Mouse (Mus musculus) adrenal gland, postnatal 36 days (tissue): ENCODE measurements around the gene Dock1. TPM values are rescaled to one million over a fixed set of nuclear protein-coding genes. Genes with fewer than 3 reads are reported as not detected.
A peak's percentile ranks its signal among the peaks of the same experiment; 100 is the strongest.

Experiments used
- DNase-seq, 2 experiments: peaks; one replicate each; pipeline ENCODE4 v3.0.0; 2021; ENCODE audit warnings: mixed read lengths in 1 of 2
- total RNA-seq, 2 experiments: library from RNA; stranded (reverse); gene quantifications; 2 replicates each; pipeline ENCODE4 v1.2.3; 2021

Dock1 gene
- total RNA-seq, 2 experiments from 2014 or later: 148 to 181 TPM

DNA sequence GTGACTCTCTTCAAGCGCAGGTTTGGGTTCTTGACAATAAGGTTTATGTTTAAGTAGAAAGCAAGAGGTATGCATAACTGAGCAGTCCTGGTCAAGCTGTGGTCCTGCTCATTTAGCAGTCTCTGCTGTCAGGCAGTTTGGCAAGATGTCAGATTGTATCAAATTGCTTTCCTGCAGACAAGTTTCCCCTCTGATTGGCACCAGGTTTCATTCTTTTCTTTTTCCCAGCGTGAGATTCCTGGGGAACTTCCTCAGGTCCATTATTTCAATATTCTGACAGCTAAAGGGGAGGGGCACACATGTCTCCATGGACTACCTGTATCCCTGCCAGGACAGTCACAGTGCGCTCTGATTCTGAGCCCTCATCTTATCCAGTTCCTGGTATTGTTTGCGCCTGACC lies 153.4 kb downstream of the Dock1 start:
- DNase-seq: no peak

DNA sequence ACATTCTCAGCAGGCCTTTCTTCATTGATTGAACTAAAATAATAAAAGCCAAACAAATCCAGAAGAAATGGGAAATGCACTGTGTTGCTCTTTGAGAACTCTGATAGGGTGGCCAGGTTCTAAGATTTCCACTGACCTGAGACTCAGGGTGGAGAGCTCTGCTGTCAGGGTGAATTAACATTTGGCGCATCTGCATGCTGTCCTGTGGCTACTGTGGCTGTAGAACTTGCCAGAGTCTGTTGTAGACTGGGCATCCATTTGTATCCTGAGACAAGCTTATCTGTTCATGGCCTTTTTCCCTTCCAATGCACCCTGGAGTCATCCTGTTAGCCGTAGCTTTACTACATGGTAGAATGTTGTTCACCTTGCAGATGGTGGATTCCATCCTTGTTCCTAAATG lies 169.6 kb downstream of the Dock1 start:
- DNase-seq: no peak

DNA sequence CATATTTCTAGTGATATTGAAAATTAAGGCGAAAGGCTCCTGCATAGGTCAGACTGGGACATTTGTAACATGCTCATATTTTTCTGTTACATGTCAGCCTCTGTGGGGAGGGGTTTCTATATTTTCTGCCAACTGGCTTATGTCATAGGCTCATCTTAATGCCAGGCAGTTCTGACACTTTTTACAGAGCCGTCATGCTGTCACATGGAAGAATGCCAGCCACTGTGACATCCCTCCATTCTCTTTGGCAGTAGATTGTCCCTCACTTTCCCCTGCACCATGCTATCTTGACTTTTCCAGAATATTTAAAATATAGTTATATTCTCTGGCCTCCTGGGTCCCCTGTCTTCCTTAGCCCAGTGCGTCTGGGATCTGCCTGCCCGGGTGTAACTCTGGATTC lies 172.3 kb downstream of the Dock1 start:
- DNase-seq: no peak

DNA sequence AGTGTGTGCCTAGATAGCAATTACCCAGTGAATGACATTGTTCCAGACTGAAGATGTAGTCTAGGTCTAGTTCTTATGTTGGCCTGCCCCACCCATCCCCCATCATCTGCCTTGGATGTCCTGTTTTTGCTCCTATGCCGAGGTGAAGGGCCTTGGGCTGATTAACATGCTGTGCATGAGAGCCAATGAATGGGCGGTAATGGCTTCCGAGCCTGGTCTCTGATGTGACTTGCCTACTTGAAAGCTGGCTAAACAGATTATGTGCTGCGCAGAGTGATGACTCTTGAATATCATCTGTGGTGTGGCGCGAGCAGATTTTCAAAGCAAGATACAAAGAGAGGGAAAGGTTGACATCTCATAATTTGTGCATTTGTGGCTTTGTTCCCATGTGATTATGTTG lies 191.5 kb downstream of the Dock1 start:
- no peak for DNase-seq

DNA sequence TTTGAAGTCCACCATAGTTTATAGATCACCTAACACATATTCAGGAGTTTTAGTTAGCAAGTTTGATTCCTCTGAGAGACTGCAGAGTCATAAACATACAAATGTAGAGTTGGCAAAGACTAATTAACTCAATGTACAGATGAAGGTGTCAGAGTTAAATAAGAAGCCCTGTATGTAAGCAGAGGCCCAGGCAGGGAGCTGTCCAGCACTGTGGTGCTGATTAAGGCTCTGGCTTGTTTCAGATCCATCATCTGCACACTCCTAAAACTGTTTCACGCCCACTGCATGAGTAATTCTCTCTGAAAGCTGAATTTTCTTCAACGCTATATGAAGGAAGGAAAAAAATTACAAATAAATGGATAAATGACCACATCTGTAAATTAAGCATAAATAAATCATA lies 193.7 kb downstream of the Dock1 start:
- peak; percentile 43 to 69 for DNase-seq

DNA sequence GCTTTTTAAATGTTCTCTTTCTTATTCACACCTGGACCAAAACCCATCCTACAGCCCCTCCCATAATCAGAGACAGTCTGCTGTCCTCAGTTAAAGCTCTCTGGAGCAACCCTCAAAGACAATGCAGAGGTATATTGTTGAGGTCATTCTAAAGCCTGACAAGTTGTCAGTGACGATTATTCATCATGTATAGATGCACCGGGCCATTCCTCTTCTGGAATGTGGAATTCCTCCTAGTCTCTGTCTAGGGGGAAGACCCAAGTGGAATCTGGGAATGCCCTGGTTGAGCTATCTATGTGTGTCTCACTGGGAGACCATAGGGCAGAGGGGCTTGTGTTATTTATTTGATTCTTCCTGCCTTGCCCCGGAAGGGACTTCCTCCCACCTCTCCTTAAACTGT lies 202.1 kb downstream of the Dock1 start:
- no peak for DNase-seq

DNA sequence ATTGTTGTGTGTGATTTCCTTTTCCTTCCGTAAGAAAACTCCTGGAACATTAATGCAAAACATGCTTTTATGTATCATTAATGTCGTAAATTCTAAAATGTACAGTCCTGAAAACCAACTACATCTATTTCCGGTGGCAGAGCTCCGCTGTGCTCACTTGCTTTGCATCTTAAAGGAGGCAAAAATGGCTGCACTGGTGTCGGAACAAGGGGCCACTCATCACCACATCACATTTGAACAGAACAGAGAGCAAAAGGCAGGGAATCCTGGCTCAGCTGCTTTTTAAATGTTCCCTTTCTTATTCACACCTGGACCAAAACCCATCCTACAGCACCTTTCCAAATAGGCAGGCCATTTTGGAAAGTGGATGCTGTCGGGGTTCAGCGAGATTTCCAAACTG lies 202.5 kb downstream of the Dock1 start:
- no peak for DNase-seq

DNA sequence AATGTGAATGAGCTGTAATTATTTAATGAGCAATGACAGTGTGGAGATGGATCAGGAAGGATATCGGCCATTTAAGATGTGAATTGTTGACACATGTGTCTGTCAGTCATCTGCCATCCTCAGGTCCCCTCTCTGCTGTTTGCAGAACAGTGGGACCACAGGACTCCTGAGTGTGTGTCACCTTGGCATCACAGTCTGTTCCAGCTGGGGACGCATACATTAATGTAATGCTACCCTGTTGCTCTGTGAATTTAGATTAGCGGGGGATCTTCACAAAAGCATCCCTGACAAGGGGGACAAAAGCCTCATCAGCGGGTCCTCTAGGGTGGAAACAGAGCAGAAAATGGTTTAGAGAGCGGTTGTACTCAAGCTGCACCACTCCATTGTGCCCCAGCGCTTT lies 208.5 kb downstream of the Dock1 start:
- DNase-seq: no peak

DNA sequence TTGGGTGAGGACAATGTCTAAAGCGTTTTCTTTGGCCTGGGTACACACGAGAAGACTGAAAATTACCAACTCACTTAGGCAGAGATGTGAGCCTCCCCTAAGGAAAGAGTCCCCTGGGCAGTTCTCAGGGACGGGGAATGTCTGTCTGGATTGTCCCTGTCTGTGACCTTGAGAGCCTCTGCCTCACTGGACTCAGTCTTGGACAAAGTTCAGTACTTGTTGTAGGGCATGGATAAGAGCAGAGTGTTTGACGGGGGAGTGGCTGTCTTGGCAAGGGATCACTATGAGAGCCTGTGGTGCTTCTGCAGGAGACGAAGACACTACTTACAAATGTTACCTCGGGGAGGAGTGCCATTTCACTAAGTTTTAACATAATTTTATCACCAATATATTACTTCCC lies 210.0 kb downstream of the Dock1 start:
- DNase-seq: peak; percentile 21 to 53

DNA sequence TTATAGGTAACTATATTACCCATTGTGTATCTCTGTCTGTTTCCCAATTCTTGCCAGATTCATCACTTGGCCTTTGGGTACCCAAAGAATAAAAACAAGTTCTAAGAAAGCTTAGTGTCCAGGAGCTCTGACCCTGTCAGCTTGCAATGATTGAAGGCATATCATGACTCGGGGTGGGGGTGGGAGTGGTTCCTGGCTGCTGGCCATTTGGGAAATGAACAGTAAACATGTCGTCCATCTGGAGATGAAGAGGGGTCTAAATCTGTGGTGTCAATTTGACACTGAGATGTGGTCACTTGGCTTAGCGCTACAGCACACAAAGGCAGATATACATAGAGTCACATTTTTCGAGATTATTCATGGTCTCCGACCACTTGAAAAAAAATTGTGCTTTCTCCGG lies 213.1 kb downstream of the Dock1 start:
- no peak for DNase-seq

DNA sequence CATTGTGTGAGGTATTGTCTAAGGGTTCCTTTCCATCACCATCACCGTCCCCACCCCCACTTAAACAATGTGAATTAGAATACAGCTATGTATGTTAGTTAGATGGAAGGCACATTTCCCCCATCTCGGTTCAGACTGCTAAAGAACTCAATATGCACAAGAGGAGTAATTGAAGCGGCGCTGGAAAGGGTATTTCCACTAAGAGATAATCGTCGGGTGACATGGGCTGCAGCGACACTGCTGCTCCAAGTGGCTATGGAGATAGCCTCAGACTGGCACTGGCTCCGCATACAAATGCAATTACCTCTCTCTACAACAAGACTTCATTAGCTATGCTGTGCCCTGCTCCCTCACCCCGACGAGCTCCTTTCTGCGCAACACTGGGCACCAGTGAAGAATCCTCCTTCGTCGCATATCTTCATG lies 222.0 kb downstream of the Dock1 start:
- DNase-seq: no peak

DNA sequence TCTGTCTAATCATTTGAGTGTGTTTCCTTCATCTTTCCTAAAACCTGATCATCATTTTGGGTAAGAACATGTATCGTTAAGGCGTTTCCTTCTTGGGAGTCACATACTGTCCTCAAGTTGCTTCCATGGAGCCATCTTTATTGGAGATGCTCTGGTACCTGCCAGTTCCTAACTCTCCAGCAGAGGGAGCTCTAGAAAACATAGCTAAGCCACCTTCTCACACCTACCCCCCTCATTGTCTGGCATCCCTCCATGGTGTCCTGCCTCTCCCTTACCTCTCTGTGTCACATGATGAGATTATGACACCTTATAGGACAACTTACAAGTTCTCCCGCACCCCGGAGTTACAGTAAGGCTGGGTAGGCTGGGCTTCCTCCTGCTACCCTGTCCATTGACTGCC lies 222.5 kb downstream of the Dock1 start:
- peak; percentile 21 to 50 for DNase-seq

DNA sequence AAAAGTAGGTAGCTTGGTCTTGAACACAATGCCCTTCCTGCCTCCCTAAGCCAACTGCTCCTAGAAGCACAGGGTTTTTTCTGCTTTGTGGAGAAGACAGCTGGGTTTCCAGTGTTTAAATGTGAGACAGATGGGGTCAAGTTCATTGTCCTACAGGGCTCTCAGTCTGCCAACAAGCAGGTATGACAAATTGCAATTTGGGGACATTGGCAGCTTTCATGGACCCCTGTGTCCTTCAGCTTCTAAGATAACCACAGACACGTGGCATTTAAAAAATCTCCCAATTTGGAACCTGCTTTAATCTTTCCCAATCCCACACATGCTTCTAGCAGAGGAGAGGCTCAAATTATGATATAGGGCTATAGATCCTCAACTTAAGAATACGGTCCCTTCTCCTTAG lies 224.2 kb downstream of the Dock1 start:
- no peak for DNase-seq

DNA sequence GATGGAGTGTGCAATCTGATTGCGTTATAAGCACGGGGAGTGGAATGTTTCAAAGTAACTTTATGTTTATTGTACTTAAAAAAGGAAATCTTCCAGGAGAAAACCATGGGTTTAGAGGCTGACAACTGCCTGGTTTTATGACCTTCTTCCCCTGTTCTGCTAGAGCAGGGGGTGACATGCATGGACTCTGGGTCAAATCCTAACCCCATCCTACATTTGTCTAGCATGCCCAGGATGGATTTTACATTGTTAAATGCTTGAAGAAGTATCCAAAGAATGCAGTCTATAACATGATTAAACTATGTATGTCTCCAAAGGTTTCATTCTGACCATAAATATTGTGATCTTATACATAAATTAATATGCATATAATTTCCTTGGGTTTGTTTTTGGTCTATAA lies 229.0 kb downstream of the Dock1 start:
- DNase-seq: no peak

DNA sequence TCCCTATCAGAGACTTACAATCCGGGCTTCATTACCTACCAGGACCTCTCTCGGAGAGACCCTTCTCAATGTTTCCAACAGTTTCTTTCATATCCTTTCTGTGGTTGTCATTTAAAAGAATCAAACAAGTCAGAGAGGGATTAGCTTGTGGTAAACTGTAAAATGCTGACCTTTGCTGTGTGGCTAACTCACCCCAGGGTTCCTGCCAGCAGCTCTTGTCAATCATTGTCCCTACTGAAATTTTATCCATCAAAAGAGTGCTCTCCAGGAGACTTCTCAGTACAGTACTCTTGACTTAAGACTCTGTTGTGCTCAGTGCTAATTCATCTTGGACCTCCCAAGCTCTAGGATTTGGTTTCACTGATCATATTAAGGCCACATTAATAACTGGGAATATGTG lies 231.5 kb downstream of the Dock1 start:
- no peak for DNase-seq

DNA sequence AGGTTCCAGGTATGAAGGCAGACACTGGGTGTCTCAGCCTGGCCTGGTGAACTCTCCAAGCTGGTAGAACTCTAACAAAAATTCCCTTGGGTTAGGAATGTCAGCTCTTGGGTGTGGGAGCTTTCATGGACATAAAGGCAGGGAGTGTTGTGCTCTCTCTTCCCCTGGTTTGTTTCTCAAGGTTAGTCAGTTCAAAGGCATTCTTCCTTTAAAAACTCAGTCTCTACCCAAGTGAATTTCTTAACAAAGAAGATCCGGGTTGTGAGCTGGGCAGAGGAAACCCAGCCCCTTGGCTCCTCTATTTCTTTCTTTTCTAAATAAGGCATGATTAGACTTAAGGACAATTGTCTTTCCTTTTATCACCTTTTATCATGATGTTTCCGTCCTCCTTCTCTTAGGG lies 261.4 kb downstream of the Dock1 start:
- DNase-seq: no peak

DNA sequence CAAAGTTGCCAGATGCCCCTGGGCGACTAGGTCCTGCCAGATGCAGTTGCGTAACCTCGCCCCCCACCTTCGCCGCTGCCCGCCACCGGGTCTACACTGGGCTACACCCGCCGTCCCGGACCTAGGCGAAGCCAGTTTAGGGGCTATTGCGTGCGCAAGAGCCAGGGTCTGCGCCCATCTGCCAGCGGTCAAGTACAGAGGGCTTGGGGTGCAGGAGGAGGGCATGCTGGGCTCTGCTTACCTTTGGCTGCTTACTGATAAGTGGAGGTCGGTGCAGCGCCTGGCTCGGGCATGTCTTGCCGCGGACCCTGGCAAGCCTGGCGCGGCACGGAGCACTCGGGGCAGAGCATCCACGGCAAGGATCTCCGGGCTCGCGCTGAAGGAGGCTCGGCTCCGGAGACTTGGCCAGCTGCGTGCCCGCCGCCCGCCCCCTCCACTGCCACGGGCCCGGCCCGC lies 267.0 kb downstream of the Dock1 start:
- DNase-seq: peak in 1 of 2 experiments; percentile 16

DNA sequence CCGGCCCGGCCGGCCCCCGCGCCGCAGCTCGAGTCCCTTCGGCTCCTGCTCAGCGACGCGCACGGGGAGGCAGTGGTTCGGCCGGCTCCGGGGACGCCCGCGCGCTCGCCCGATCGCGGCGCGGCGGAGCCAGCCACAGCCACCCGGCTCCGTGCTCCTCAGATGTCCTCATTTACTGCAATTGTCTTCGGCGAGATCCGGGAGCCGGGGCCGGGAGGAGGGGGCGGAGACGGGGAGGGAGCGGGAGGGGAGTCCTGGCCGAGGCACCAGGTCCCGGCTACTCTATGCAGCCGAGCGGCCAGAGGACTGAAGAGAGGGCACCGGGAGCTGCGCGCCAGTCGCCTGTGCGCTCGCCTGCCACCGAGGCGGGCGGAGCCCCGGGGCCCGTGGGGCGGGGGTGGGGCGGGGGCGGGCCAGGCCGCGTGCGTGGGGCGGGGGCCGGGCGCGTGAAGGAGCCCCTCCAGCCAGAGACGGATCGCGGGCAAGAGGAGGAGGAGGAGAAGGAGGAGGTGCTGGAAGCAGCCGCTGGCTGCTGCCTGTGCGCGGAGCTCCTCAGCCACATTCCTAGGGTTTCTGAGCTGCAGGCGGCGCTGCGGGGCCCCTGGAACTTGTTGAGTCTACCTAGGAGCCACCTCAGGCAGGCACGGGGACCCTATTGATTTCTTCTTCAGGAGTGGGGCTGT lies 267.6 kb downstream of the Dock1 start, which contains the start of gene Fam196a:
TSS of gene Fam196a (minus strand) at position 504 of the 683 bp plus-strand sequence.
- DNase-seq: peak; percentile 64 to 65

DNA sequence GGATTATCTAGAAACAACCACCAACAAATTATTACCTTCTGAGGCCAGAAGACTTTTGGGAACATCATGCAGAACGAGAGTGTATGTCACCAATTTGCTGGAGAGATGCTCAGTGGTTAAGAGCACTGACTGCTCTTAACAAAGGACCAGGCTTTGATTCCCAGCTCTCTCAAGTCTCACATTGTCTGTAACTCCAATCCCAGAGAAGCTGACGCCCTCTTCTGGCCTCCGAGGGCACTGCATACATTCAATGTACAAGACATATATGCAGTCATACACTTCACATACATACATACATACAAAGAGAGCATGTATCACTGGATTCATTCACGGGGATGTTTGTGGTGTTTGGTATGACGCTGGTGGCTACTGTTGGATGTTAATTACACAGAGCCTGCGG lies 271.4 kb downstream of the Dock1 start:
- no peak for DNase-seq

DNA sequence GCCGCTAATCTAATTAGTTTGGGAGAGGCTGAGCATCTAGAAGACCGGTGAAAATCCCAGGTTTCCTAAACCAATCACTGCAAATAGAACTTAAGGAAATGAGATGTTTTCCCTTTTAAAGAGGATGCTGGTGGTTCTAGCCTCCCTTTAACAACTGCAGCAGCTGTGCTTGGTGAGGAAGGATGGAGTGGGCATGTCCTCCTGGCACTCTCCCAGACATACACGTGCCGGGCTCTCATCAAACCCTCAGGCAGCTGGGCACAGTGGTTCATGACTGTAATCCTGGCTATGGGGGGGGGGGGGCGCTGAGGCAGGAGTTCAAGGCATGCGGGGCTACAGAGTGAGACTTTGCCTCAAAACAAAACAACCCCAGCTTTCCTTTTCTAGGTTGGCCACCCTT lies 272.6 kb downstream of the Dock1 start:
- DNase-seq: no peak

DNA sequence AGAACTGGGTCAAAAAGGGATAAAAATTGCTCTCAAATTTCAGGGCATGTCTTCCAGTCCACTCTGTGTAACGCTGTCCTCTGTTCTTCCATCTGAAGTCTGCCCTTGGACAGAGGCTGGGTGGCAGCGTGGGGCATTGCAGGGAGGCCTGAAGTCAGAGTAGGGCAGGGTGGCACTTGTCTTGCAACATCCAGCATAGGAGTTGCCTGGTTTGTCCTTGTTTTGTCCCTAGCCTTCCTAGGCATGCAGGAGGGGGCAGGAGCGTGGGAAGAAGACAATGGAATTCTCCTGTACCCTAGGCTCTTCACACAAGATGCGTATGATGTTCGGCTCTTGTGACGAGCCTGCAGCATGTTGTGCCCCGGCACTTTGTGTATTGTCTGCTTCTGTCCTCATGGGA lies 273.2 kb downstream of the Dock1 start:
- peak; percentile 57 to 67 for DNase-seq

DNA sequence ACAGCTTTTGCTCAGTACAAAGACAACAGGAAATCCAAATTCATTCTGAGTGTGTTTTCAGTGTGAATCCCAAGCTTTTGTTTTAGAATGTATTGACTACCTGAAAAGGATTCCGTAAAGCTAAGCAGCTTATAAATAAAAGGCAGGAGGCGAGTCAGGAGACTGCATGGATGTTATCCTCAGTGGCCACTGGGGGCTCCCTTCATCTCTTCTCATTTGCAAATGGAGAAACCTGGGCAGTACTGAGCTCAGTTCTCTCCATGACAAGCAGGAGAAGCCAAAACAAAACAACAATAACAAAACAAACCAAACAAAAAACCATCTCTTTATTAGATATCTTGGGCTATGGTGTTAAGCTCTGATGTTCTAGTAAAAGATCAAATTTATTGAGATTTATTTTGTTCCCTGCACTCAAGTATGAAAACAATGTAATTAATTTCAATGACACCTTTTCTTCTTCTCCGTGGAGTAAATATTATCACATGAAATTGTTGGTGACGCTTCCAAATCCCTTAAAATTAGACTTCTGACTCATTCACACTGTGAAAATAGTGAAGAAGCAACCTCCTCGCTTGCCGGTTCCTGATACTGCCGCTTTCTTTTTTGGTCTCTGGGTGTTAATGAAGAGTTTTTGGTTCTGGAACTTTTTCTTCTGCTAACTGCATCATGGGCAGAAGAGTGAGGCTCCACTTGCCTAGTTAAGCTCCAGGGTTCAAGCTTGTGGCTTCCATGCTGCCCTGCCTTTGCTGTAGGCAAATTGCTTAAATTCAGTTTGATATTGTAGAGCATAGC lies 275.7 kb downstream of the Dock1 start:
- peak in 1 of 2 experiments; percentile 31 for DNase-seq

DNA sequence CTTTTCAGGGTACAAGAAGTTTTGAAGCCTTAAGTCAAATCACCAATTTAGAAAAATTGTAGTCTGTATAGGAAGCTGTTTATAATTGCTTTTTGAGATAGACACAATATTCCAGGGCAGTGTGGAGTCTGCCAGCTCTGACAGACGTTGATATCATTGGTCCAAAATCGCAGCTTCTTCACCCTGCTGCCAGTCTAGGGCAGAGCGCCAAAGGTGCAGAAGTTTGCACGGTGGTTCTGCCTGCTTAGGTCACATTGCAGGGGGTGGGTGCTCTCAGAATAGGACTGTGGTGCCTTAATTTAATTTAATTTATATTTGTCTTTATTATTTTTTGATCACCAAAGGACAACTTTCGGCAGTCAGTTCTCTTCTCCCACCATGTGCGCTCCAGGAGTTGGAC lies 288.6 kb downstream of the Dock1 start:
- DNase-seq: no peak

DNA sequence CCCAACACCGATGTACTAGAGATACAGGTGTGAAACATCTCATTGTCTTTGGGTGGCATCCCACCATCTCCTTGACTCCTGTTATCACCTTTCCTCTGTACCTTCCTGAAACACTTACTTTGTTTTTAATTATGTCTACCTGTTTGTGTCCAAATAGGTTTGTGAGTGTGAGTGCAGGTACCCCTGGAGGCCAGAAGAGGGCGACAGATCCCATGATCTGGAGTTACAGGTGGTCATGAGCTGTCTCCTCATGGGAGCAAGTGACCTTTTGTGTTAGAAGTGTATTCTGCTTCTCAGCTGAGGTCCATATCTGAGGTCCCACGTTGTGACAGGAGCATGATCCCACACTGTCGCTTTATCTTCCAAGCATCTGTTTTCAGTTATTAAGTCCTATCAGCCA lies 290.4 kb downstream of the Dock1 start:
- DNase-seq: peak; percentile 29 to 52
